Mouse (Mus musculus) heart, embryonic 10.5 days (tissue): ENCODE data around the gene Dkkl1. TPM values are rescaled to one million over a fixed set of nuclear protein-coding genes. Genes with fewer than 3 reads are reported as not detected.
"Not testable (repeated sequence)": the region's sequence is repeated elsewhere in the genome, so short reads cannot be mapped to it uniquely, and the experiment has no call there.

Experiments
- DNase-seq: peaks from one replicate; pipeline ENCODE4 v3.0.0-alpha.2; 2017; ENCODE audit warnings: low spot score
- H3K27ac ChIP-seq: fragments of 300-500 bp; sonication (generic); 2 replicates; pipeline ENCODE4 v1.5.1; 2016; ENCODE audit warnings: mild to moderate bottlenecking
- H3K27me3 ChIP-seq: fragments of 300-500 bp; sonication (generic); 2 replicates; pipeline ENCODE4 v1.6.1; 2016; ENCODE audit warnings: mild to moderate bottlenecking; ENCODE audit not compliant: poor library complexity, insufficient read depth, severe bottlenecking
- H3K36me3 ChIP-seq: fragments of 300-500 bp; sonication (generic); 2 replicates; pipeline ENCODE4 v1.6.1; 2016; ENCODE audit warnings: mild to moderate bottlenecking, moderate library complexity
- H3K4me1 ChIP-seq: fragments of 300-500 bp; sonication (generic); 2 replicates; pipeline ENCODE4 v1.6.1; 2016; ENCODE audit warnings: mild to moderate bottlenecking
- H3K4me3 ChIP-seq: fragments of 300-500 bp; sonication (generic); 2 replicates; pipeline ENCODE4 v1.5.1; 2016; ENCODE audit warnings: mild to moderate bottlenecking, moderate library complexity
- H3K9me3 ChIP-seq: fragments of 300-500 bp; sonication (generic); 2 replicates; pipeline ENCODE4 v1.6.1; 2016; ENCODE audit warnings: mild to moderate bottlenecking, moderate library complexity
- WGBS: fragments of 180-500 bp; shearing (Covaris S2); methylation state at CpG from one replicate; pipeline ENCODE4 v1.1.7; 2016; 5-methylcytosine and 5-hydroxymethylcytosine counted together
- polyA plus RNA-seq: library from polyadenylated mRNA; unstranded; fragments of >200 nt; fragmentation: Nextera tagmentation; extraction: Ambion mirVana; gene quantifications from 2 replicates; pipeline ENCODE4 v1.2.1, GENCODE M21; 2016

Dkkl1 gene
- polyA plus RNA-seq, 1 experiment from 2014 or later: 1.2 TPM

GRCm38 (mm10) chr7:45182199-45182601 lies 29.7 kb downstream of the Dkkl1 start:
- no peaks in the 10 kb centered on the region for H3K9me3 ChIP-seq
- DNase-seq: peak; percentile 95
- no peaks in the 10 kb centered on the region for H3K36me3 ChIP-seq
- no peak overlapping the region for H3K27ac ChIP-seq
- under 1% methylated on average over 34 of the region's 34 CpGs for WGBS
- peaks cover 100% of the 10 kb centered on the region for H3K27me3 ChIP-seq
- H3K4me3 ChIP-seq: peak overlapping the region; percentile 49
- H3K4me1 ChIP-seq: peaks cover 26% of the 10 kb centered on the region

GRCm38 (mm10) chr7:45181540-45181939 lies 30.4 kb downstream of the Dkkl1 start:
- peaks cover 28% of the 10 kb centered on the region for H3K4me1 ChIP-seq
- DNase-seq: no peak
- H3K27ac ChIP-seq: no peak overlapping the region
- peaks cover 100% of the 10 kb centered on the region for H3K27me3 ChIP-seq
- no peaks in the 10 kb centered on the region for H3K36me3 ChIP-seq
- 6% methylated on average over 30 of the region's 35 CpGs for WGBS
- peak overlapping the region; percentile 49 for H3K4me3 ChIP-seq
- H3K9me3 ChIP-seq: no peaks in the 10 kb centered on the region

DNA sequence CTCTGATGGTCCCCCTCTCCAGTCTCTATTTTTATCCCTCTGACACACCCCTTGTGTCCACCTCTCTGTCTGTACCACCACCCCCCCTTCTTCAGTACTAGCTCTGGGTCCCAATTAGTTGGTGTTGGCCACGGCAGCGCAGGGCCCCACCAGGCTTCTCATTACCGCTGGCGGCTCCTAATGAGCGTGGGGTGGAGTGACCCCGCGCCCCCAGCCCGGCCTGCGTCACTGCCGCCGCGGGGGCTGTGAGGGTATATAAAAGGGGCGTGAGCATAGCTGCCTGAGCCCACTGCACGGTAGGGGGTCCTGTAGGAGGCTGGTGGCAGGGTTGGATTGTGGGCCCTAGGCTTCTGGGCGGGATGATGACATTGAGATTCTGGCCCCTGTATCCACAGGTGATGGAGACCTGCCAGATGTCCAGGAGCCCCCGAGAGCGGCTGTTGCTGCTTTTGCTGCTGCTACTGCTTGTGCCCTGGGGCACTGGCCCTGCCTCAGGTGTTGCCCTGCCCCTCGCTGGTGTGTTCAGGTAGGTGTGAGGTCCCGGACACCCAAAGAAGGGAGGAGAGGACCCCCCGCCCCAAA lies 31.0 kb downstream of the Dkkl1 start, which contains the start of gene Pth2:
Gene Pth2, plus strand, starts transcription at position 100 of the 582 bp plus-strand sequence.
- H3K9me3 ChIP-seq: no peaks in the 10 kb centered on the region
- peaks cover 100% of the 10 kb centered on the region for H3K27me3 ChIP-seq
- no peak within 1 kb of the TSS for H3K27ac ChIP-seq
- DNase-seq: no peak
- peak within 1 kb of the TSS; percentile 49 for H3K4me3 ChIP-seq
- 22% methylated on average over 20 of the region's 20 CpGs for WGBS
- peaks cover 33% of the 10 kb centered on the region for H3K4me1 ChIP-seq
- no peaks in the 10 kb centered on the region for H3K36me3 ChIP-seq

- Histone ChIP-seq H3K27me3 (peaks cover 100% of the 10 kb centered on the region), H3K36me3 (no peaks in the 10 kb centered on the region), H3K4me3 (no peak within 1 kb of the TSS), H3K4me1 (peaks cover 41% of the 10 kb centered on the region), H3K27ac (no peak within 1 kb of the TSS), H3K9me3 (no peaks in the 10 kb centered on the region)
- DNase-seq: no peak
- WGBS: 34% methylated on average over 7 of the region's 7 CpGs
These were observed 32.5 kb downstream of the Dkkl1 start, which contains the start of gene Gfy for GRCm38 (mm10) chr7:45179469-45179868. Gene Gfy (minus strand): TSS chr7:45179569.

GRCm38 (mm10) chr7:45178550-45178949 lies 33.4 kb downstream of the Dkkl1 start:
- Histone ChIP-seq H3K4me1 (peaks cover 41% of the 10 kb centered on the region), H3K9me3 (no peaks in the 10 kb centered on the region), H3K4me3 (no peak overlapping the region), H3K36me3 (no peaks in the 10 kb centered on the region), H3K27ac (no peak overlapping the region), H3K27me3 (peaks cover 98% of the 10 kb centered on the region)
- 18% methylated on average over 7 of the region's 7 CpGs for WGBS
- no peak for DNase-seq

DNA sequence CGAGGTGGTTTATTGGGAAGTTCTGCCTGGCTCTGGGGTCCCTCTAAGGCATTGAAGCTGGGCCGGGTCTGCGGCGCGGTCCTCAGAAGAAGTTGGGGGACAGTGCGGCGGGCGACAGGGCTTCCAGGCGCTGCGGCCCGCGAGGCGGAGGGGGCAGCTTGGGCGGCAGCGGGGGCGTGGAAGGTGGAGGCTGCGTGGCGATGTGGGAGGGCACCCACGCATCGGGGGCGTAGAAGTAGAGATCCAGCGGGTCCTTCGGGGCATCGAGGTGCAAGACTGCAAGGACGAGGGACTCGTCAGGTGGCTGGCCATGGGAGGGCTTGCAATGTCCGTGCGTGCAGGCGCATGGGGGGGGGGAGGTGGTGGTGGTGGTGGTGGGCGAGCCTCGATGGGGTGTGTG lies 35.6 kb downstream of the Dkkl1 start:
- peaks cover 25% of the 10 kb centered on the region for H3K4me1 ChIP-seq
- 5% methylated on average over 31 of the region's 31 CpGs for WGBS
- H3K9me3 ChIP-seq: no peaks in the 10 kb centered on the region; the same call in 1 of the 2 replicates
- no peak overlapping the region for H3K27ac ChIP-seq
- H3K27me3 ChIP-seq: peaks cover 98% of the 10 kb centered on the region
- H3K4me3 ChIP-seq: peak overlapping the region; percentile 40
- H3K36me3 ChIP-seq: no peaks in the 10 kb centered on the region
- DNase-seq: no peak

DNA sequence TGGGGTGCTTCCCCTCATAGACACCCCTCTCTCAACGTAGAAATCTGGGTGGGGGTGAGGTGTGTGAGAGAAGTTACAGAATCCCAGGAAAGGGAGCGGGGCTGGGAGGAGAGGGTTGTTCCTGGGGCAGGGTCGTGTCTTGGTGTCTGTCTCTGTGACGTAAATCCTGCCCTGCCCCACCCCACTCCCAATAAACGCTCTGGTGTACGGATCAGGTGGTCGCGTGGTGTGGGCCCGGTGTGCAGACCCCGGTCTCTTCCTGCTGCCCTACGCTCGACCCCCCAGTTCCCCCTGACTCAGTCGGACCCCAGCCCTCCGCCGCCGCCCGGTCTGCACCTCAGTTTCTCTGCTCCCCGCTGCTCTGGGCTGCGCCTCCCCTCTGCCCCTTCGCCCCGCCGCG lies 36.0 kb downstream of the Dkkl1 start:
- Histone ChIP-seq H3K27me3 (peaks cover 98% of the 10 kb centered on the region), H3K4me3 (peak overlapping the region; percentile 40), H3K9me3 (peaks cover 4% of the 10 kb centered on the region; the same call in 1 of the 2 replicates), H3K36me3 (no peaks in the 10 kb centered on the region), H3K4me1 (peaks cover 20% of the 10 kb centered on the region), H3K27ac (no peak overlapping the region)
- WGBS: 2% methylated on average over 23 of the region's 23 CpGs
- no peak for DNase-seq

DNA sequence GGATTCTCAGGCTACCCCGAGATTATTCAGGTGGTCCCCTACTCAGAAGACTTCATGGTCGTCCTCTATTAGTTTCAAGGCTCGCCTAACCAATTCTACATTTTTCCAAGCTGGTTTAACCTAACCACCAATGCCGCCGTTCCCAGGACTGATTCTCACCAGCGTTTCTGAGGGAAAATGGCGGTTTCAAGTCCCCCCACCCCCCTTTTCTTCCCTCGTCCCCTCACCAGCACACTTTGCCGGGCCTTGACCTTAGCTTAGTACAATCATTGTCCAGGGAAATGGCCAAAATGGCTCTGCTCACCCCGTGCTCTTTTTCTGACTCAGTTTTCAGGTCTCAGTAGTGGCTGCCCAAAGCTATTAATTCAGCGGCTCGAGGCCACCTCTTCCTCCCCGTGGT lies 36.5 kb downstream of the Dkkl1 start:
- 6% methylated on average over 13 of the region's 13 CpGs for WGBS
- Histone ChIP-seq H3K4me1 (peaks cover 15% of the 10 kb centered on the region), H3K36me3 (no peaks in the 10 kb centered on the region; the same call in 1 of the 2 replicates), H3K4me3 (peak overlapping the region; percentile 40), H3K9me3 (peaks cover 9% of the 10 kb centered on the region), H3K27me3 (peaks cover 97% of the 10 kb centered on the region), H3K27ac (no peak overlapping the region)
- DNase-seq: no peak

DNA sequence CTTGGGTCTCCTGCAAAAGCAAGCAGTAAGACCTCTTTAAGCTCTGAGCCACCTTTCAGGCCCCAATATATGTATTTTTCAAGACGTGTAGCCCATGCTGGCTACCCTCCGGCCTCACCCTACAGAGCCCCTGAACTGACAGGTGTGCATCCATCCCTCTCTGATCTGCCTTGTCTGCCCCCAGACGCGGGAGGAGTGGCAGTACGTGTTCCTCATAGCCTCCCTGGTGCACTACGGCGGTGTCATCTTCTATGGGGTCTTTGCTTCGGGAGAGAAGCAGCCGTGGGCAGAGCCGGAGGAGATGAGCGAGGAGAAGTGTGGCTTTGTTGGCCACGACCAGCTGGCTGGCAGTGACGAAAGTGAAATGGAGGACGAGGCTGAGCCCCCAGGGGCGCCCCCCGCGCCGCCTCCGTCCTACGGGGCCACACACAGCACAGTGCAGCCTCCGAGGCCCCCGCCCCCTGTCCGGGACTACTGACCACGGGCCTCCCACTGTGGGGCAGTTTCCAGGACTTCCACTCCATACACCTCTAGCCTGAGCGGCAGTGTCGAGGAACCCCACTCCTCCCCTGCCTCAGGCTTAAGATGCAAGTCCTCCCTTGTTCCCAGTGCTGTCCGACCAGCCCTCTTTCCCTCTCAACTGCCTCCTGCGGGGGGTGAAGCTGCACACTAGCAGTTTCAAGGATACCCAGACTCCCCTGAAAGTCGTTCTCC lies 37.2 kb downstream of the Dkkl1 start:
- H3K9me3 ChIP-seq: peaks cover 16% of the 10 kb centered on the region
- DNase-seq: no peak
- 0 out of 2 replicates have a peak overlapping the region, but pooled peaks have one; percentile 25 for H3K27ac ChIP-seq
- peaks cover 15% of the 10 kb centered on the region for H3K4me1 ChIP-seq
- peak overlapping the region; percentile 40 for H3K4me3 ChIP-seq
- WGBS: 6% methylated on average over 29 of the region's 29 CpGs
- peaks cover 97% of the 10 kb centered on the region for H3K27me3 ChIP-seq
- H3K36me3 ChIP-seq: peaks cover 6% of the 10 kb centered on the region; the same call in 1 of the 2 replicates

GRCm38 (mm10) chr7:45173772-45174171 lies 38.2 kb downstream of the Dkkl1 start:
- H3K9me3 ChIP-seq: peaks cover 25% of the 10 kb centered on the region
- not testable (repeated sequence) for H3K4me3 ChIP-seq, DNase-seq, H3K27ac ChIP-seq
- H3K27me3 ChIP-seq: peaks cover 97% of the 10 kb centered on the region
- peaks cover 16% of the 10 kb centered on the region for H3K4me1 ChIP-seq
- WGBS: 39% methylated on average over 1 of the region's 1 CpGs
- H3K36me3 ChIP-seq: peaks cover 15% of the 10 kb centered on the region

- H3K36me3 ChIP-seq: peaks cover 16% of the 10 kb centered on the region
- peaks cover 97% of the 10 kb centered on the region for H3K27me3 ChIP-seq
- 56% methylated on average over 7 of the region's 7 CpGs for WGBS
- H3K9me3 ChIP-seq: peaks cover 27% of the 10 kb centered on the region
- no peak for DNase-seq
- no peak overlapping the region for H3K27ac ChIP-seq
- H3K4me3 ChIP-seq: no peak overlapping the region
- H3K4me1 ChIP-seq: peaks cover 24% of the 10 kb centered on the region
These were observed 39.0 kb downstream of the Dkkl1 start for GRCm38 (mm10) chr7:45172974-45173373.

DNA sequence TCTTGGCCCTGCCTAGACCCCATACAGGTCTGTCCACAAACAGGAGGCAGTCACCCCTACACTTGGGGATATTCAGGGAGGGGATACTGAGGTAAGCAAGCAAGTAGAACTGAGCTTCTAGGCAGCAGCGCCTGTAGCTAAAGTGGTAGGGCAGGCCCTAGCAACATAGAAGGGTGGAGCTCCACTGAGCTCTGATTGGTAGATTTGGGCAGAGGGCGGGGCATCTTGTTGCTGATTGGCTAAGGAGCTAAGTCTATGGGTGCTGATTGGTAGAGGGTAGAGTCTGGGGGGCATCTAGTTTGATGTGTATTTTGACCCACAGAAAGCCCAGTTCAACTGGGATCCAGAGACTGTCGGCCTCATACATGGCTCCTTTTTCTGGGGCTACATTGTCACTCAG lies 42.5 kb downstream of the Dkkl1 start:
- DNase-seq: no peak
- peaks cover 97% of the 10 kb centered on the region for H3K27me3 ChIP-seq
- 86% methylated on average over 3 of the region's 3 CpGs for WGBS
- H3K36me3 ChIP-seq: peaks cover 16% of the 10 kb centered on the region
- H3K4me3 ChIP-seq: peak overlapping the region; percentile 27; the same call in 1 of the 2 replicates
- no peak overlapping the region for H3K27ac ChIP-seq
- H3K9me3 ChIP-seq: peaks cover 27% of the 10 kb centered on the region
- peaks cover 19% of the 10 kb centered on the region for H3K4me1 ChIP-seq

GRCm38 (mm10) chr7:45168656-45169055 lies 43.3 kb downstream of the Dkkl1 start:
- Histone ChIP-seq H3K9me3 (peaks cover 27% of the 10 kb centered on the region), H3K4me1 (peaks cover 27% of the 10 kb centered on the region), H3K27ac (no peak overlapping the region), H3K36me3 (peaks cover 16% of the 10 kb centered on the region), H3K27me3 (peaks cover 98% of the 10 kb centered on the region), H3K4me3 (peak overlapping the region; percentile 27)
- DNase-seq: no peak
- 5% methylated on average over 24 of the region's 24 CpGs for WGBS
